ENCODE assay signal across 16 mouse cellular contexts in the genomic region with DNA sequence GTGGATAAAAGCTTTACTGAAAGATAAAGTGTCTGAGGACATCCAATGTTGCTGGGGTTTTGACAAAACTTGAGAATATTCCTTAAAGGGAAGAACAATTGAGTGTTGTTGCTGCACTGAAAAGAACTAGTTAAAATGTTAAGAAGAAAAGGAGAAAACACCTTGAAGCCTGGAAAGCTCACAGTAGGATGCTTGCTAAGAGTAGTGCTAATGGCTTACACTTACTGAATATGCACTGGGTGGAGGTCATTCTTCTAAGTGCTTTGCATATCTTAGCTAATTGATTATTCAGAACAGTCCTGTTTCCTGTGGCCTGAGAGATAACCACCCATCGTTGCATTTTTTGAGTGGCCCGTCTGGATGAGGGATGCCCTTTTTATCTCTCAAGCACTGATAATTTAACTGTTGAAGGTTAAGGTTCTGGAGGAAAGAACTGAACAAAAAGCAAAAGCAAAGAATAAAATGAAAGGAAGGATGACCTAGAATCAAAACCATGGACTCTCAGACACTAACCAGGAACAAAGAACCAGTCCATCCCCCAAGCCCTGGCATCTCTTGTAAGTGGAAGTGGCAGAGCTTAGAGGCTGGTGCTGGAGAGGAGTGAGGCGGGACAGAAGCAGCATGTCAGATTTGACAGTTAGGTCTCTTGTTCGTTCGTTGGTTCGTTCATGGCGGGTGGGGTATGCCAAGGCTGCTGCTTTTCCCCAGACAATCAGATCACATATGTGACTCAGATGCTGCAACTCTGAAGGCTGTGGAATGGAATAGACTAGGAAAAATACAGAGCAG.
A peak's percentile ranks its signal among the peaks of the same experiment; 100 is the strongest.
DNase-seq lines count a peak whose midpoint lies in the region; ATAC-seq and TF ChIP-seq lines count a peak whose summit lies in the region.
"Had no signal": no experiment of that assay in that cellular context is flagged by ENCODE, and none has a peak within 500 bp of the region (broad histone marks: within the 10 kb centered on the region; RNA-seq: fewer than 3 reads in every experiment).

No protein-coding gene starts in this region.

- TF ChIP-seq RAD21 in MEL (IDR thresholded peaks at IDR 0.05; ENCODE audit: low read depth, low read length) = no peak

- no peak for TF ChIP-seq CTCF in gastrocnemius, adult 2 months (IDR thresholded peaks at IDR 0.05)
- no peak for TF ChIP-seq CTCF in lung, postnatal 0 days (IDR thresholded peaks at IDR 0.05)
- TF ChIP-seq CTCF in MEL (IDR thresholded peaks at IDR 0.05 in 2 of 3, conservative IDR thresholded peaks at IDR 0.05 in 1 of 3; ENCODE audit: control insufficient read depth in 1 of 3, insufficient read depth in 1 of 3, low read depth in 2 of 3, low read length in 3 of 3, poor library complexity in 1 of 3, severe bottlenecking in 1 of 3) = no peak
- no peak for TF ChIP-seq CTCF in hindbrain, postnatal 0 days (IDR thresholded peaks at IDR 0.05; ENCODE audit: low read depth)

- intact Hi-C loops in gastrocnemius, adult 2 months (cut with DNase I) = no loop called here
- intact Hi-C loops in gastrocnemius, postnatal 14 days (cut with DNase I; ENCODE audit: low total_unique reads) = no loop called here

- TF ChIP-seq POLR2A in MEL (IDR thresholded peaks at IDR 0.05; ENCODE audit: control insufficient read depth in 1 of 2, insufficient read depth in 1 of 2, low read depth in 1 of 2, low read length in 2 of 2, poor library complexity in 1 of 2) = no peak

- no peak for DNase-seq in gastrocnemius, adult 2 months
- no peak for DNase-seq in gastrocnemius, postnatal 14 days
- DNase-seq in lung, postnatal 36 days = peak; percentile 25
- DNase-seq in lung, postnatal 0 days (ENCODE audit: low spot score) = no peak
- peak; percentile 31 for DNase-seq in MEL (ENCODE audit: low read depth, low spot score)
- DNase-seq in liver, embryonic 13.5 days = no peak
- DNase-seq in hindbrain, postnatal 0 days (ENCODE audit: low spot score) = no peak
- DNase-seq in layer of hippocampus, postnatal 36 days = no peak
- DNase-seq: cerebellum, postnatal 36 days had no signal

- no peaks in the 10 kb centered on the region for H3K36me3 ChIP-seq in lung, postnatal 0 days (ENCODE audit: insufficient read depth, low read length)
- peaks cover 0 to 17% of the 10 kb centered on the region in 2 experiments; a peak in 2 of 4 replicates for H3K36me3 ChIP-seq in MEL (ENCODE audit: control insufficient read depth in 1 of 2, insufficient read depth in 2 of 2, low read length in 2 of 2)
- H3K36me3 ChIP-seq in liver, embryonic 13.5 days = no peaks in the 10 kb centered on the region; the same call in 1 of the 2 replicates
- H3K36me3 ChIP-seq in hindbrain, postnatal 0 days (ENCODE audit: insufficient read depth, low read length) = no peaks in the 10 kb centered on the region

- H3K9me3 ChIP-seq in lung, postnatal 0 days (ENCODE audit: low read length) = no peaks in the 10 kb centered on the region
- no peaks in the 10 kb centered on the region for H3K9me3 ChIP-seq in MEL (replicated peaks; ENCODE audit: insufficient read depth, low read length)
- no peaks in the 10 kb centered on the region for H3K9me3 ChIP-seq in liver, embryonic 13.5 days (replicated peaks)
- H3K9me3 ChIP-seq in hindbrain, postnatal 0 days (ENCODE audit: low read length) = no peaks in the 10 kb centered on the region
- H3K9me3 ChIP-seq: embryonic facial prominence, embryonic 10.5 days; heart, embryonic 10.5 days had no signal

- no peak overlapping the region for H3K4me2 ChIP-seq in lung, postnatal 0 days (replicated peaks; ENCODE audit: low read depth, low read length)
- H3K4me2 ChIP-seq in liver, embryonic 13.5 days = peak overlapping the region; percentile 2; the same call in 1 of the 2 replicates
- H3K4me2 ChIP-seq in hindbrain, postnatal 0 days (ENCODE audit: low read depth, low read length) = no peak overlapping the region

- no peak overlapping the region for H3K9ac ChIP-seq in lung, postnatal 0 days (replicated peaks; ENCODE audit: low read depth)
- H3K9ac ChIP-seq in MEL (ENCODE audit: control insufficient read depth, low read depth, low read length, poor library complexity, severe bottlenecking) = no peak overlapping the region
- H3K9ac ChIP-seq in liver, embryonic 13.5 days = no peak overlapping the region
- no peak overlapping the region for H3K9ac ChIP-seq in hindbrain, postnatal 0 days (replicated peaks; ENCODE audit: low read length)

- no peaks in the 10 kb centered on the region for H3K79me2 ChIP-seq in MEL (ENCODE audit: control insufficient read depth, insufficient read depth, low read length, poor library complexity)

- no peak for TF ChIP-seq EP300 in lung, postnatal 0 days (IDR thresholded peaks at IDR 0.05)
- TF ChIP-seq EP300 in MEL (IDR thresholded peaks at IDR 0.05; ENCODE audit: low read depth in 1 of 2, low read length in 2 of 2) = peak in 1 of 2 experiments; percentile 55; a peak in 2 of 4 replicates

- no peak overlapping the region for H3K4me3 ChIP-seq in gastrocnemius, adult 2 months
- no peak overlapping the region for H3K4me3 ChIP-seq in lung, postnatal 0 days (ENCODE audit: low read depth, low read length)
- no peak overlapping the region for H3K4me3 ChIP-seq in MEL (ENCODE audit: control insufficient read depth in 1 of 2, insufficient read depth in 1 of 2, low read depth in 2 of 2, low read length in 2 of 2)
- H3K4me3 ChIP-seq in liver, embryonic 13.5 days (replicated peaks) = no peak overlapping the region
- H3K4me3 ChIP-seq in hindbrain, postnatal 0 days (ENCODE audit: low read length) = no peak overlapping the region
- H3K4me3 ChIP-seq: embryonic facial prominence, embryonic 10.5 days; erythroblast, embryonic 14.5 days; heart, embryonic 10.5 days; layer of hippocampus, adult 2 months had no signal

- no peaks in the 10 kb centered on the region for H3K4me1 ChIP-seq in lung, postnatal 0 days (ENCODE audit: insufficient read depth, low read depth, low read length)
- H3K4me1 ChIP-seq in MEL (ENCODE audit: control insufficient read depth in 1 of 2, insufficient read depth in 2 of 2, low read length in 2 of 2) = peaks cover 0 to 11% of the 10 kb centered on the region in 2 experiments; a peak in 2 of 4 replicates
- peaks cover 24% of the 10 kb centered on the region for H3K4me1 ChIP-seq in liver, embryonic 13.5 days (replicated peaks)
- no peaks in the 10 kb centered on the region for H3K4me1 ChIP-seq in hindbrain, postnatal 0 days (ENCODE audit: insufficient read depth, low read length)
- H3K4me1 ChIP-seq: embryonic facial prominence, embryonic 10.5 days had no signal

- H3K27me3 ChIP-seq in lung, postnatal 0 days (replicated peaks; ENCODE audit: insufficient read depth, low read length) = no peaks in the 10 kb centered on the region
- H3K27me3 ChIP-seq in MEL (ENCODE audit: control insufficient read depth in 1 of 2, insufficient read depth in 2 of 2, low read length in 2 of 2) = no peaks in the 10 kb centered on the region
- H3K27me3 ChIP-seq in liver, embryonic 13.5 days = no peaks in the 10 kb centered on the region
- no peaks in the 10 kb centered on the region for H3K27me3 ChIP-seq in hindbrain, postnatal 0 days (ENCODE audit: insufficient read depth, low read length)

- H3K27ac ChIP-seq in gastrocnemius, adult 2 months = 0 out of 2 replicates have a peak overlapping the region, but pooled peaks have one; percentile 12
- H3K27ac ChIP-seq in lung, postnatal 0 days (ENCODE audit: low read length) = no peak overlapping the region
- no peak overlapping the region for H3K27ac ChIP-seq in MEL (ENCODE audit: control insufficient read depth, low read depth, low read length)
- H3K27ac ChIP-seq in liver, embryonic 13.5 days = no peak overlapping the region
- no peak overlapping the region for H3K27ac ChIP-seq in hindbrain, postnatal 0 days
- H3K27ac ChIP-seq: embryonic facial prominence, embryonic 10.5 days; heart, embryonic 10.5 days; kidney, postnatal 0 days; layer of hippocampus, adult 2 months; stomach, postnatal 0 days had no signal

- 39% methylated on average over 7 of the region's 7 CpGs for WGBS in lung, postnatal 0 days
- 13% methylated on average over 7 of the region's 7 CpGs for WGBS in liver, embryonic 13.5 days (ENCODE audit: insufficient replicate concordance)
- whole genome bisulfite sequencing in hindbrain, postnatal 0 days = 44% methylated on average over 7 of the region's 7 CpGs

- ATAC-seq in lung, postnatal 0 days = no peak
- ATAC-seq in liver, embryonic 13.5 days (ENCODE audit: low read depth) = peak; percentile 10; the same call in 1 of the 2 replicates
- no peak for ATAC-seq in hindbrain, postnatal 0 days
- ATAC-seq: forebrain, embryonic 16.5 days had no signal

TF ChIP-seq in MEL, 35 proteins besides CTCF, POLR2A, EP300 and RAD21:
- TF ChIP-seq ELF1 (IDR thresholded peaks at IDR 0.05; ENCODE audit: low read depth, low read length) (no peak), NELFE (IDR thresholded peaks at IDR 0.05; ENCODE audit: low read depth, low read length) (no peak), CHD2 (IDR thresholded peaks at IDR 0.05; ENCODE audit: low read length) (no peak), TCF12 (IDR thresholded peaks at IDR 0.05; ENCODE audit: low read depth, low read length) (peak; percentile 28; the same call in 1 of the 2 replicates), MAZ (IDR thresholded peaks at IDR 0.05; ENCODE audit: low read depth, low read length) (no peak), MYB (IDR thresholded peaks at IDR 0.05; ENCODE audit: low read depth, low read length) (no peak), RCOR1 (IDR thresholded peaks at IDR 0.05; ENCODE audit: low read depth, low read length) (no peak), TBP (IDR thresholded peaks at IDR 0.05; ENCODE audit: low read depth, low read length) (no peak), POLR2AphosphoS5 (IDR thresholded peaks at IDR 0.05; ENCODE audit: borderline replicate concordance, low read depth, low read length) (no peak), BHLHE40 (IDR thresholded peaks at IDR 0.05; ENCODE audit: borderline replicate concordance, low read depth, low read length) (no peak), JUND (IDR thresholded peaks at IDR 0.05; ENCODE audit: low read depth, low read length) (no peak), GABPA (IDR thresholded peaks at IDR 0.05; ENCODE audit: low read depth, low read length) (no peak), ZMIZ1 (IDR thresholded peaks at IDR 0.05; ENCODE audit: low read depth, low read length) (no peak), USF1 (IDR thresholded peaks at IDR 0.05; ENCODE audit: low read depth, low read length) (no peak), GATA1 (IDR thresholded peaks at IDR 0.05; ENCODE audit: low read depth, low read length) (peak; percentile 73), TAL1 (IDR thresholded peaks at IDR 0.05; ENCODE audit: low read length) (peak; percentile 14; the same call in 1 of the 2 replicates), POLR2AphosphoS2 (IDR thresholded peaks at IDR 0.05; ENCODE audit: low read length) (no peak)

Comparison
In these comparisons a context has a peak if more than half of its experiments do, and no peak if none do; other contexts are left out.
1. DNase-seq: peak in lung, postnatal 36 days (single experiment) and MEL (single experiment); none in gastrocnemius, adult 2 months (single experiment), gastrocnemius, postnatal 14 days (single experiment), lung, postnatal 0 days (single experiment), liver, embryonic 13.5 days (single experiment), hindbrain, postnatal 0 days (single experiment) and layer of hippocampus, postnatal 36 days (0 of 2).